Mouse (Mus musculus) liver, embryonic 14.5 days (tissue): ENCODE data around the gene Piga. TPM values are rescaled to one million over a fixed set of nuclear protein-coding genes. Genes with fewer than 3 reads are reported as not detected.

Experiments used
- ATAC-seq: fragments of 200-750 bp; cut with Nextera tagmentation; 2 replicates; pipeline ENCODE4 v1.8.0; 2017; ENCODE audit warnings: moderate number of reproducible peaks, mild to moderate bottlenecking, moderate library complexity; ENCODE audit not compliant: insufficient read depth
- DNase-seq, 3 experiments: peaks; one replicate each; pipeline ENCODE4 v3.0.0-alpha.2; 2012 to 2013; ENCODE audit warnings: low read depth in 3 of 3, low spot score in 3 of 3
- H3K27ac ChIP-seq: fragments of 300-500 bp; sonication (generic); 2 replicates; pipeline ENCODE4 v1.5.1; 2014; ENCODE audit warnings: moderate library complexity, mild to moderate bottlenecking, control low read depth, inconsistent platforms
- H3K27me3 ChIP-seq: fragments of 300-500 bp; sonication (generic); 2 replicates; pipeline ENCODE4 v1.6.1; 2014; ENCODE audit warnings: mild to moderate bottlenecking, low read length, moderate library complexity; ENCODE audit not compliant: control insufficient read depth, insufficient read depth
- H3K36me3 ChIP-seq: fragments of 300-500 bp; sonication (generic); replicated peaks from 2 replicates; pipeline ENCODE4 v1.6.1; 2014; ENCODE audit warnings: low read depth; ENCODE audit not compliant: control insufficient read depth, insufficient read depth
- H3K4me1 ChIP-seq, 2 experiments: fragments of 200-500 bp in 1 of 2; fragments of 300-500 bp in 1 of 2; sonication (generic) in 1 of 2; replicated peaks; 2 replicates each; pipeline ENCODE4 v1.6.1; 2012 to 2014; ENCODE audit warnings: antibody characterized with exemption in 1 of 2, inconsistent platforms in 1 of 2, low read length in 1 of 2; ENCODE audit not compliant: control insufficient read depth in 2 of 2, insufficient read depth in 2 of 2
- H3K4me2 ChIP-seq: fragments of 300-500 bp; sonication (generic); 2 replicates; pipeline ENCODE4 v1.6.1; 2014; ENCODE audit warnings: low read depth, mild to moderate bottlenecking, control low read depth, moderate library complexity
- H3K4me3 ChIP-seq, 2 experiments: fragments of 200-500 bp in 1 of 2; fragments of 300-500 bp in 1 of 2; sonication (generic) in 1 of 2; 2 replicates each; pipeline ENCODE4 v1.5.1; 2012 to 2014; ENCODE audit warnings: low read depth in 2 of 2, low read length in 2 of 2, mild to moderate bottlenecking in 2 of 2, control low read depth in 1 of 2, inconsistent platforms in 1 of 2, moderate library complexity in 1 of 2; ENCODE audit not compliant: insufficient read depth in 1 of 2
- H3K9ac ChIP-seq: fragments of 300-500 bp; sonication (generic); replicated peaks from 2 replicates; pipeline ENCODE4 v1.6.1; 2014; ENCODE audit warnings: mild to moderate bottlenecking, control low read depth, moderate library complexity
- H3K9me3 ChIP-seq: fragments of 300-500 bp; sonication (generic); 2 replicates; pipeline ENCODE4 v1.6.1; 2016; ENCODE audit warnings: low read length, mixed read lengths; ENCODE audit not compliant: control insufficient read depth
- CTCF ChIP-seq: IDR thresholded peaks from 2 replicates; pipeline ENCODE4 v1.5.1; 2016; ENCODE audit warnings: antibody characterized with exemption, low read depth, control low read depth
- EP300 ChIP-seq: IDR thresholded peaks from 2 replicates; pipeline ENCODE4 v1.6.1; 2016; ENCODE audit warnings: antibody characterized with exemption, low read depth
- WGBS: fragments of 180-500 bp; shearing (Covaris S2); extraction: QIAGEN DNeasy Blood & Tissue Kit; methylation state at CpG from one replicate; pipeline ENCODE4 v1.1.7; 2014; ENCODE audit not compliant: insufficient replicate concordance; 5-methylcytosine and 5-hydroxymethylcytosine counted together
- polyA plus RNA-seq, 2 experiments: library from polyadenylated mRNA; depleted of rRNA in 1 of 2; stranded (reverse) in 1 of 2; unstranded in 1 of 2; fragments of >200 nt; fragmentation: Nextera tagmentation in 1 of 2; extraction: Ambion mirVana in 1 of 2; gene quantifications; 2 replicates each; pipeline versions ENCODE4 v1.2.1 to v1.2.3; 2012 to 2014

Piga gene
- polyA plus RNA-seq, 2 experiments = 9.0 to 11.5 TPM

GRCm38 (mm10) chrX:164440140-164440539 is 20.6 kb downstream of the Piga start:
- 64% methylated on average over 2 of the region's 2 CpGs for WGBS
- no peaks in the 10 kb centered on the region for H3K27me3 ChIP-seq
- no peak overlapping the region for H3K4me2 ChIP-seq
- H3K27ac ChIP-seq = no peak overlapping the region
- no peaks in the 10 kb centered on the region for H3K36me3 ChIP-seq
- DNase-seq = no peak
- H3K4me1 ChIP-seq = 0 out of 4 replicates have a peak, but pooled peaks cover 0 to 2% of the 10 kb centered on the region in 2 experiments
- no peaks in the 10 kb centered on the region for H3K9me3 ChIP-seq
- no peak for TF ChIP-seq EP300
- no peak for ATAC-seq
- no peak overlapping the region for H3K4me3 ChIP-seq
- H3K9ac ChIP-seq = no peak overlapping the region

- H3K36me3 ChIP-seq = no peaks in the 10 kb centered on the region
- 0 out of 4 replicates have a peak, but pooled peaks cover 0 to 4% of the 10 kb centered on the region in 2 experiments for H3K4me1 ChIP-seq
- no peak for DNase-seq
- no peak overlapping the region for H3K9ac ChIP-seq
- H3K4me3 ChIP-seq = no peak overlapping the region
- 68% methylated on average over 3 of the region's 3 CpGs for WGBS
- H3K27ac ChIP-seq = no peak overlapping the region
- no peak for TF ChIP-seq EP300
- no peak for TF ChIP-seq CTCF
- H3K9me3 ChIP-seq = no peaks in the 10 kb centered on the region
- no peaks in the 10 kb centered on the region for H3K27me3 ChIP-seq
- no peak for ATAC-seq
- no peak overlapping the region for H3K4me2 ChIP-seq
These were observed 21.1 kb downstream of the Piga start for GRCm38 (mm10) chrX:164440703-164441102.

GRCm38 (mm10) chrX:164441306-164441705 is 21.7 kb downstream of the Piga start:
- peaks cover 0 to 7% of the 10 kb centered on the region in 2 experiments; a peak in 1 of 4 replicates for H3K4me1 ChIP-seq
- no peak overlapping the region for H3K9ac ChIP-seq
- H3K4me3 ChIP-seq = no peak overlapping the region
- TF ChIP-seq EP300 (no peak), CTCF (no peak)
- no peak for ATAC-seq
- no peaks in the 10 kb centered on the region for H3K27me3 ChIP-seq
- DNase-seq = no peak
- 56% methylated on average over 3 of the region's 3 CpGs for WGBS
- no peak overlapping the region for H3K27ac ChIP-seq
- H3K9me3 ChIP-seq = no peaks in the 10 kb centered on the region
- no peaks in the 10 kb centered on the region for H3K36me3 ChIP-seq
- H3K4me2 ChIP-seq = no peak overlapping the region

GRCm38 (mm10) chrX:164445601-164446000 is 26.0 kb downstream of the Piga start:
- H3K4me1 ChIP-seq = peaks cover 6 to 24% of the 10 kb centered on the region in 2 experiments; a peak in 3 of 4 replicates
- WGBS = 81% methylated on average over 12 of the region's 12 CpGs
- H3K9me3 ChIP-seq = no peaks in the 10 kb centered on the region
- ATAC-seq = no peak
- no peak for TF ChIP-seq EP300
- no peak for TF ChIP-seq CTCF
- H3K4me2 ChIP-seq = no peak overlapping the region
- no peaks in the 10 kb centered on the region for H3K27me3 ChIP-seq
- no peak for DNase-seq
- H3K36me3 ChIP-seq = no peaks in the 10 kb centered on the region
- no peak overlapping the region for H3K9ac ChIP-seq
- H3K4me3 ChIP-seq = no peak overlapping the region
- no peak overlapping the region for H3K27ac ChIP-seq

- ATAC-seq (no peak), DNase-seq (no peak)
These were observed 26.5 kb downstream of the Piga start for GRCm38 (mm10) chrX:164446106-164446551.

More at GRCm38 (mm10) chrX:164446106-164446551, 26.5 kb downstream of the Piga start:
- H3K9me3 ChIP-seq = no peaks in the 10 kb centered on the region
- no peak overlapping the region for H3K4me3 ChIP-seq
- H3K4me2 ChIP-seq = no peak overlapping the region
- TF ChIP-seq EP300 (no peak), CTCF (peak; percentile 70)
- H3K36me3 ChIP-seq = no peaks in the 10 kb centered on the region
- H3K9ac ChIP-seq = no peak overlapping the region
- H3K4me1 ChIP-seq = peaks cover 6 to 24% of the 10 kb centered on the region in 2 experiments; a peak in 3 of 4 replicates
- no peaks in the 10 kb centered on the region for H3K27me3 ChIP-seq
- 68% methylated on average over 10 of the region's 10 CpGs for WGBS
- H3K27ac ChIP-seq = no peak overlapping the region
